Mouse (Mus musculus) forebrain, embryonic 10.5 days (tissue): ENCODE results near the gene Cfd. TPM values are rescaled to one million over a fixed set of nuclear protein-coding genes. Genes with fewer than 3 reads are reported as not detected.

Experiments
- DNase-seq: peaks from one replicate; pipeline ENCODE4 v3.0.0-alpha.2; 2017; ENCODE audit warnings: low spot score; ENCODE audit errors: extremely low spot score
- H3K27ac ChIP-seq: fragments of 300-500 bp; sonication (generic); 2 replicates; pipeline ENCODE4 v1.5.1; 2016; ENCODE audit warnings: mild to moderate bottlenecking
- H3K27me3 ChIP-seq: fragments of 300-500 bp; sonication (generic); 2 replicates; pipeline ENCODE4 v1.6.1; 2016; ENCODE audit warnings: mild to moderate bottlenecking; ENCODE audit not compliant: poor library complexity, severe bottlenecking
- H3K36me3 ChIP-seq: fragments of 300-500 bp; sonication (generic); replicated peaks from 2 replicates; pipeline ENCODE4 v1.6.1; 2016; ENCODE audit warnings: mild to moderate bottlenecking, moderate library complexity
- H3K4me1 ChIP-seq: fragments of 300-500 bp; sonication (generic); 2 replicates; pipeline ENCODE4 v1.6.1; 2016
- H3K4me3 ChIP-seq: fragments of 300-500 bp; sonication (generic); 2 replicates; pipeline ENCODE4 v1.5.1; 2016; ENCODE audit warnings: mild to moderate bottlenecking, moderate library complexity
- H3K9me3 ChIP-seq: fragments of 300-500 bp; sonication (generic); 2 replicates; pipeline ENCODE4 v1.6.1; 2016; ENCODE audit warnings: mild to moderate bottlenecking, moderate library complexity
- WGBS: fragments of 180-500 bp; shearing (Covaris S2); methylation state at CpG from one replicate; pipeline ENCODE4 v1.1.7; 2016; 5-methylcytosine and 5-hydroxymethylcytosine counted together
- polyA plus RNA-seq: library from polyadenylated mRNA; unstranded; fragments of >200 nt; fragmentation: Nextera tagmentation; extraction: Ambion mirVana; gene quantifications from 2 replicates; pipeline ENCODE4 v1.2.1, GENCODE M21; 2016

Cfd gene
- polyA plus RNA-seq, 1 experiment from 2014 or later, result not detected

GRCm38 (mm10) chr10:79917532-79918100, 27.0 kb downstream of the Cfd start:
- DNase-seq, result no peak
- peaks cover 68% of the 10 kb centered on the region for H3K27me3 ChIP-seq
- H3K4me1 ChIP-seq, result peaks cover 83% of the 10 kb centered on the region
- peaks cover 7% of the 10 kb centered on the region for H3K36me3 ChIP-seq
- H3K27ac ChIP-seq, result no peak overlapping the region
- no peaks in the 10 kb centered on the region for H3K9me3 ChIP-seq
- 65% methylated on average over 5 of the region's 5 CpGs for WGBS
- H3K4me3 ChIP-seq, result peak overlapping the region; percentile 83

DNA sequence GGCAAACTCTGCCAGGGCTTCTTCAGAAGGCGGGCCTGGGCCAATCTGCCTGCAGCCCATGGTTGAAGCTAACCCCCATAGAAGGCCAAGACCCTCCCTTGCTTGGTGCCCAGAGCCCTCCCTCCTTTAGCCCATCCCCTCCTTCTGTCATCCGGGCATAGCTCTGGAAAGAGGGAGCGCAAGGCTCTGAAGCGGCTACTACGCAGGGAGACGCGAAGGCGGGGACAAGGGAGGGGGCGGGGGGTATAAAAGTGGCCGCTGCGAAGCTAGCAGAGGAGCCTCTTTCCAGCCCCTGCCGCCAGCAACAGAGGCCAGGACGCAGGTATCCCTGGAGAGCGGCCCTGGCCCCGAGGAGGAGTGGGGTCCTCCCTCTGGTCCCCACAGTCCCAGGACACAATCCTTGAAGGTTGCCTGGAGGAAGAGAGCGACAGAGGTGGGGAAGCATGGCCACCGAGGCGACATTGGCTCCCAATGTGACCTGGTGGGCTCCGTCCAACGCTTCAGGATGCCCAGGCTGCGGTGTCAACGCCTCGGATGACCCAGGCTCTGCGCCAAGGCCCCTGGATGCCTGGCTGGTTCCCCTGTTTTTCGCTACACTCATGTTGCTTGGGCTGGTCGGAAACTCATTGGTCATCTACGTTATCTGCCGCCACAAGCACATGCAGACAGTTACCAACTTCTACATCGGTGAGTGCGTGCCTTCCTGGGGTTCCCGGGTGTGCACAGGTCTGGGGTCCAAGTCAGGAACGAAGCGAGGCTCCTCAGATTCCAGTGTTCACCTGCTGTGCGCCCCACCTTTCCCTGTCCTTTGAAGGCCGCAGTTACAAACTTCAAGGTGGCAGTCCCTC, 27.8 kb downstream of the Cfd start:
- WGBS, result 3% methylated on average over 35 of the region's 35 CpGs
- no peaks in the 10 kb centered on the region; the same call in 1 of the 2 replicates for H3K36me3 ChIP-seq
- H3K27me3 ChIP-seq, result peaks cover 76% of the 10 kb centered on the region
- peaks cover 81% of the 10 kb centered on the region for H3K4me1 ChIP-seq
- H3K4me3 ChIP-seq, result peak overlapping the region; percentile 18
- H3K27ac ChIP-seq, result no peak overlapping the region
- DNase-seq, result no peak
- H3K9me3 ChIP-seq, result no peaks in the 10 kb centered on the region

GRCm38 (mm10) chr10:79919251-79919849, 28.7 kb downstream of the Cfd start:
- Histone ChIP-seq H3K4me3 (peak overlapping the region; percentile 18), H3K4me1 (peaks cover 72% of the 10 kb centered on the region), H3K27me3 (peaks cover 81% of the 10 kb centered on the region), H3K27ac (no peak overlapping the region), H3K9me3 (no peaks in the 10 kb centered on the region), H3K36me3 (no peaks in the 10 kb centered on the region)
- DNase-seq, result no peak
- WGBS, result 2% methylated on average over 21 of the region's 21 CpGs

DNA sequence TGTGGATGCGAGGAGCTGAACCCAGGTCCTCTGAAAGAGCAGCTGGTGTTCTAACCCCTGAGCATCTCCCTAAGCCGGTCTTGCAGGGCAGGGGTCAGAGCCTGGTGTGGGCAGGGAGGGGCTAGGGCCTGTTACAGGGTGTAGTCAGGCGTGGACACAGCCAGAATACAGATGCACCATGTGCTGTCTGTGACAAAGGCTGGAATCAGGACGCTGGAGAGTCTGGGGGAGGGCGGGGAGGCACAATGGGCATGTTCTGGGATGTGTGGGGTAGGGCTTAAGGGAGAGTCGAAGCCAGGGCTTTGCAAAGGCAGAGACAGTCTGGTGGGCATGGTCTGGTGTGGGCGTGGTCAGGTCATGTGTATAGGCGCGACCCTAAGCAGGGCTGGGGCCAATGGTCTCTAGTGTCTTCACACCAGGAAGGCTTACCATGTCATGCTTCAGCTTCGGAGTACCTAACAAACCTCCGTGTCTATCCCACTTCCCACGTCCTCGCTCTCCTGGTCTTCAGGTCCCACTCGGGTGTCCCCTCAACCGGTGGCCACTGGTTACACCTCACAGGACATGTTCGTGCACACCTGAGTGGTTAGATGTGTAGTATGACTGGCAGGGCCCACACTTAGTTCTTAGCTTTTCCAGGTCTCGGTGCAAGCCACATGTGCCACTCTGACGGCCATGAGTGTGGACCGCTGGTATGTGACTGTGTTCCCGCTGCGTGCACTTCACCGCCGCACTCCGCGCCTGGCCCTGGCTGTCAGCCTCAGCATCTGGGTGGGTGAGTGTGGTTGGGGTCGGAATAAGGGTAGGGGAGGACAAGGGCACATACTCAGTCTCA, 29.6 kb downstream of the Cfd start:
- Histone ChIP-seq H3K4me1 (peaks cover 63% of the 10 kb centered on the region), H3K36me3 (no peaks in the 10 kb centered on the region), H3K9me3 (no peaks in the 10 kb centered on the region), H3K27ac (no peak overlapping the region), H3K27me3 (peaks cover 79% of the 10 kb centered on the region), H3K4me3 (peak overlapping the region; percentile 41)
- WGBS, result 17% methylated on average over 26 of the region's 26 CpGs
- no peak for DNase-seq

DNA sequence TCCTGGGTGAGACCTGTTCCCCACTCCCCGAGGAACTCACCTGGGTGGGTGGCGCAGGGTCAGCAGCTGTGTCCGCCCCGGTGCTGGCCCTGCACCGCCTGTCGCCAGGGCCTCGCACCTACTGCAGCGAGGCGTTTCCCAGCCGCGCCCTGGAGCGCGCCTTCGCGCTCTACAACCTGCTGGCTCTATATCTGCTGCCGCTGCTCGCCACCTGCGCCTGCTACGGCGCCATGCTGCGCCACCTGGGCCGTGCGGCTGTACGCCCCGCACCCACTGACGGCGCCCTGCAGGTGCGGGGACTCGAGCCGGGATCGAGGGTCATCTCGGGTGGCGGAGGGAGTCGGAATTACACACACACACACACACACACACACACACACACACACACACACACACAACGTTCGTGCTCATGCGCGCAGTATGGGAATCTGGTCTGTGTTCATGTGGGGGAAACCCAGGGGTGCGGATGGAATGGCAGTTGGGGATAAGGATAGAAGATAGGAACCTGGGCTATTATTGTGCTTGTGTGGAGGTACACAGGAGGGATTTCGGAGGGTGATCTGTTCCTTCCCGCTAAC, 30.4 kb downstream of the Cfd start, which contains the start of gene R3hdm4:
TSS of gene R3hdm4 (minus strand) at position 251 of the 578 bp plus-strand sequence.
- Histone ChIP-seq H3K9me3 (no peaks in the 10 kb centered on the region), H3K4me1 (peaks cover 63% of the 10 kb centered on the region), H3K36me3 (no peaks in the 10 kb centered on the region), H3K4me3 (peak within 1 kb of the TSS; percentile 41), H3K27ac (no peak within 1 kb of the TSS), H3K27me3 (peaks cover 82% of the 10 kb centered on the region)
- no peak for DNase-seq
- whole genome bisulfite sequencing, result 6% methylated on average over 41 of the region's 41 CpGs

DNA sequence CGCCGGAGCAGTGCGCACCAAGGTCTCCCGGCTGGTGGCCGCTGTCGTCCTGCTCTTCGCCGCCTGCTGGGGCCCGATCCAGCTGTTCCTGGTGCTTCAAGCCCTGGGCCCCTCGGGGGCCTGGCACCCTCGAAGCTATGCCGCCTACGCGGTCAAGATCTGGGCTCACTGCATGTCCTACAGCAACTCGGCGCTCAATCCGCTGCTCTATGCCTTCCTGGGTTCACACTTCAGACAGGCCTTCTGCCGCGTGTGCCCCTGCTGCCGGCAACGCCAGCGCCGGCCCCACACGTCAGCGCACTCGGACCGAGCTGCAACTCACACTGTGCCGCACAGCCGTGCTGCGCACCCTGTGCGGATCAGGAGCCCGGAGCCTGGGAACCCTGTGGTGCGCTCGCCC, 30.9 kb downstream of the Cfd start:
- no peak for DNase-seq
- Histone ChIP-seq H3K4me1 (peaks cover 63% of the 10 kb centered on the region), H3K27me3 (peaks cover 85% of the 10 kb centered on the region), H3K27ac (no peak overlapping the region), H3K4me3 (peak overlapping the region; percentile 41), H3K9me3 (no peaks in the 10 kb centered on the region), H3K36me3 (no peaks in the 10 kb centered on the region)
- under 1% methylated on average over 34 of the region's 34 CpGs for WGBS

- peaks cover 64% of the 10 kb centered on the region for H3K4me1 ChIP-seq
- WGBS, result 11% methylated on average over 29 of the region's 29 CpGs
- peak overlapping the region; percentile 18 for H3K4me3 ChIP-seq
- H3K9me3 ChIP-seq, result no peaks in the 10 kb centered on the region
- DNase-seq, result peak; percentile 88
- no peak overlapping the region for H3K27ac ChIP-seq
- no peaks in the 10 kb centered on the region for H3K36me3 ChIP-seq
- H3K27me3 ChIP-seq, result peaks cover 51% of the 10 kb centered on the region
These were observed 34.5 kb downstream of the Cfd start for GRCm38 (mm10) chr10:79924998-79925784.

- Histone ChIP-seq H3K4me1 (peaks cover 64% of the 10 kb centered on the region), H3K27me3 (peaks cover 43% of the 10 kb centered on the region), H3K9me3 (no peaks in the 10 kb centered on the region), H3K36me3 (peaks cover 7% of the 10 kb centered on the region), H3K4me3 (peak overlapping the region; percentile 98), H3K27ac (peak overlapping the region; percentile 95)
- no peak for DNase-seq
- 14% methylated on average over 15 of the region's 15 CpGs for WGBS
These were observed 35.3 kb downstream of the Cfd start for GRCm38 (mm10) chr10:79925785-79926490.

GRCm38 (mm10) chr10:79926491-79927323, 36.1 kb downstream of the Cfd start, which contains the start of gene Arid3a:
Arid3a (plus strand) TSS chr10:79927043.
- Histone ChIP-seq H3K36me3 (peaks cover 15% of the 10 kb centered on the region), H3K4me1 (peaks cover 62% of the 10 kb centered on the region), H3K27me3 (peaks cover 35% of the 10 kb centered on the region), H3K27ac (peak within 1 kb of the TSS; percentile 95), H3K4me3 (peak within 1 kb of the TSS; percentile 98), H3K9me3 (no peaks in the 10 kb centered on the region)
- DNase-seq, result peak; percentile 89
- WGBS, result under 1% methylated on average over 63 of the region's 63 CpGs

DNA sequence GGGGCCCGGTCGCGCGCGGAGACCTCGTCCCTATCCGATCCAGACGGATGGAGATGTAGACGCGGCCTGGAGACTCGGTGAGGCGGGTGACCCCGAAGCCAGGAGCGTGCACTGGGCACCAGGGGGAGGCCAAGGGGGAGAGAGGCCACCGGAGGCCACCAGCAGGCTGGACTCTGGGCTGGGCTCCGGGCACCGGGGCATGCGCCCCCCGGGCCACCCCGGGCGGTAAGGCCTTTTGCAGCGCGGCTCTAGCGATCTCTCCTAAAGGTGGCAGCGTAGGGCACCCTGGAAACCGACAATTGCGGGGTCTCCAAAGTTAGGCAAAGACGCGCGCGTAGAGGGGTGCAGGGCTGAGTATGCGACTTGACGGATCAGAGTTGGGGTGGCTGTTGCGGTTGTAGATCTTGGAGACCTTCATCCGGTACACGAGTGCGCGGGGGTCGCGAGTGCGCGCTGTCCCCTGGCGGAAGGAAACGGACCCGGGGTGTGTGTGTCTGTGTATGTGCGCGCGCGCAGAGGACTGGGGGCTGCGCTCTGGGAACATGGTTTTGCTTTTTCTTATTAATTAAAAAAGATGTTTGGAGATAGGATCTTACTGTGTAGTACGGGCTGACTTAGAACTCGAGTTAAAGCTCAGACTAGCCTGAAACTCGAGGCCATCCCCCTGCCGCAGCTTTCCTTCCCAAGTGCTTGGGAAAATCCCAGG, 36.8 kb downstream of the Cfd start:
- peaks cover 28% of the 10 kb centered on the region for H3K27me3 ChIP-seq
- WGBS, result under 1% methylated on average over 54 of the region's 54 CpGs
- peak; percentile 69 for DNase-seq
- H3K27ac ChIP-seq, result peak overlapping the region; percentile 95
- peaks cover 67% of the 10 kb centered on the region for H3K4me1 ChIP-seq
- H3K9me3 ChIP-seq, result no peaks in the 10 kb centered on the region
- H3K4me3 ChIP-seq, result peak overlapping the region; percentile 98
- peaks cover 23% of the 10 kb centered on the region for H3K36me3 ChIP-seq
